Mouse (Mus musculus) heart, postnatal 36 days (tissue): ENCODE data around the gene Fer. TPM values are rescaled to one million over a fixed set of nuclear protein-coding genes. Genes with fewer than 3 reads are reported as not detected.
"Not testable (repeated sequence)": the region's sequence is repeated elsewhere in the genome, so short reads cannot be mapped to it uniquely, and the experiment has no call there.

Experiments used
- DNase-seq, 2 experiments: peaks; one replicate each; pipeline ENCODE4 v3.0.0; 2021 to 2022
- intact Hi-C: fragments of 180-260 bp; cut with DNase I; formaldehyde crosslinking; loops from one replicate; pipeline ENCODE4 v1.15.1; 2025
- total RNA-seq, 2 experiments: library from RNA; stranded (reverse); gene quantifications; 2 replicates each; pipeline ENCODE4 v1.2.3; 2021

The Fer gene
- 10 to 100 TPM; 17.8 to 19.2 TPM for total RNA-seq

GRCm38 (mm10) chr17:63863012-63863630, at the start of gene Fer:
Fer (plus strand) TSS chr17:63863062.
- DNase-seq, result no peak
- intact Hi-C loops, result loop anchor here (5.0 kb wide), 2 partner anchors 64 to 469 kb away; partner anchors contain the start of gene Pja2

GRCm38 (mm10) chr17:63813552-63813951, 49.3 kb upstream of the Fer start:
- intact Hi-C loops, result no loop called here

GRCm38 (mm10) chr17:63818444-63819027, 44.3 kb upstream of the Fer start:
- no peak for DNase-seq
- intact Hi-C loops, result no loop called here

More at GRCm38 (mm10) chr17:63813552-63813951, 49.3 kb upstream of the Fer start:
- no peak for DNase-seq

GRCm38 (mm10) chr17:63824141-63824540, 38.7 kb upstream of the Fer start:
- DNase-seq, result no peak
- intact Hi-C loops, result no loop called here

GRCm38 (mm10) chr17:63826196-63826595, 36.7 kb upstream of the Fer start:
- no peak for DNase-seq
- intact Hi-C loops, result no loop called here

- no peak for DNase-seq
- intact Hi-C loops, result no loop called here
Measured at GRCm38 (mm10) chr17:63826767-63827166, 36.1 kb upstream of the Fer start.

- intact Hi-C loops, result no loop called here
- DNase-seq, result no peak
Measured at GRCm38 (mm10) chr17:63828561-63829332, 34.1 kb upstream of the Fer start.

GRCm38 (mm10) chr17:63831550-63831949, 31.3 kb upstream of the Fer start:
- no peak for DNase-seq
- intact Hi-C loops, result no loop called here

GRCm38 (mm10) chr17:63836223-63836622, 26.6 kb upstream of the Fer start:
- DNase-seq, result no peak
- intact Hi-C loops, result no loop called here

- intact Hi-C loops, result no loop called here
- no peak for DNase-seq
Measured at GRCm38 (mm10) chr17:63836641-63837040, 26.2 kb upstream of the Fer start.

- intact Hi-C loops, result no loop called here
- DNase-seq, result no peak
Measured at GRCm38 (mm10) chr17:63838144-63838543, 24.7 kb upstream of the Fer start.

GRCm38 (mm10) chr17:63839636-63840269, 23.1 kb upstream of the Fer start:
- intact Hi-C loops, result no loop called here
- no peak for DNase-seq

GRCm38 (mm10) chr17:63842226-63842625, 20.6 kb upstream of the Fer start:
- intact Hi-C loops, result no loop called here
- DNase-seq, result no peak

GRCm38 (mm10) chr17:63844936-63845335, 17.9 kb upstream of the Fer start:
- intact Hi-C loops, result no loop called here
- no peak for DNase-seq

- DNase-seq, intact Hi-C loops: not testable (repeated sequence)
Measured at GRCm38 (mm10) chr17:63845766-63846165, 17.1 kb upstream of the Fer start.

- intact Hi-C loops, result no loop called here
- DNase-seq, result no peak
Measured at GRCm38 (mm10) chr17:63849151-63849550, 13.7 kb upstream of the Fer start.

GRCm38 (mm10) chr17:63849566-63849965, 13.3 kb upstream of the Fer start:
- DNase-seq, result peak; percentile 84 to 86
- intact Hi-C loops, result no loop called here

GRCm38 (mm10) chr17:63850016-63850415, 12.8 kb upstream of the Fer start:
- intact Hi-C loops, result no loop called here

GRCm38 (mm10) chr17:63857023-63857544, 5.8 kb upstream of the Fer start:
- intact Hi-C loops, result no loop called here
- no peak for DNase-seq

More at GRCm38 (mm10) chr17:63850016-63850415, 12.8 kb upstream of the Fer start:
- DNase-seq, result no peak

GRCm38 (mm10) chr17:63860988-63861387, 1.9 kb upstream of the Fer start:
- DNase-seq, result no peak
- intact Hi-C loops, result loop anchor here (5.0 kb wide), 2 partner anchors 66 to 471 kb away; partner anchors contain the start of gene Pja2

GRCm38 (mm10) chr17:63862399-63862798, 463 bp upstream of the Fer start:
- intact Hi-C loops, result loop anchor here (5.0 kb wide), 2 partner anchors 65 to 470 kb away; partner anchors contain the start of gene Pja2
- DNase-seq, result no peak
